Mouse (Mus musculus): ENCODE measurements around the gene Bok. TPM values are rescaled to one million over a fixed set of nuclear protein-coding genes. Genes with fewer than 3 reads are reported as not detected.

Bok gene
- polyA plus RNA-seq, 1 experiment from 2014 or later: 37.0 TPM

GRCm38 (mm10) chr1:93678386-93678785 lies 7.1 kb upstream of the Bok start:
- Histone ChIP-seq H3K27me3 (ENCODE audit: control insufficient read depth, insufficient read depth, low read length) (no peaks in the 10 kb centered on the region), H3K4me2 (ENCODE audit: low read length) (no peak overlapping the region), H3K9ac (ENCODE audit: low read length) (no peak overlapping the region), H3K4me3 (ENCODE audit: control insufficient read depth in 1 of 2, insufficient read depth in 1 of 2, low read depth in 1 of 2, low read length in 2 of 2) (no peak overlapping the region), H3K27ac (replicated peaks in 1 of 2; ENCODE audit: control insufficient read depth in 1 of 2, insufficient read depth in 1 of 2, low read depth in 2 of 2, low read length in 2 of 2) (no peak overlapping the region), H3K4me1 (ENCODE audit: control insufficient read depth in 2 of 2, insufficient read depth in 2 of 2, low read length in 2 of 2) (no peaks in the 10 kb centered on the region), H3K36me3 (ENCODE audit: control insufficient read depth, insufficient read depth, low read length) (no peaks in the 10 kb centered on the region), H3K9me3 (ENCODE audit: control insufficient read depth, low read length) (no peaks in the 10 kb centered on the region)
- WGBS: 48% methylated on average over 2 of the region's 2 CpGs
- ATAC-seq (ENCODE audit: insufficient number of reproducible peaks, insufficient read depth, low FRiP score, low read depth): peak; percentile 32

- Histone ChIP-seq H3K36me3 (ENCODE audit: control insufficient read depth, insufficient read depth, low read length) (no peaks in the 10 kb centered on the region), H3K4me2 (ENCODE audit: low read length) (no peak overlapping the region), H3K4me1 (ENCODE audit: control insufficient read depth in 2 of 2, insufficient read depth in 2 of 2, low read length in 2 of 2) (0 out of 4 replicates have a peak, but pooled peaks cover 0 to under 1% of the 10 kb centered on the region in 2 experiments), H3K27ac (replicated peaks in 1 of 2; ENCODE audit: control insufficient read depth in 1 of 2, insufficient read depth in 1 of 2, low read depth in 2 of 2, low read length in 2 of 2) (0 out of 4 replicates have a peak overlapping the region, but pooled peaks of 1 of the 2 experiments have one; percentile 2), H3K27me3 (ENCODE audit: control insufficient read depth, insufficient read depth, low read length) (no peaks in the 10 kb centered on the region), H3K4me3 (ENCODE audit: control insufficient read depth in 1 of 2, insufficient read depth in 1 of 2, low read depth in 1 of 2, low read length in 2 of 2) (no peak overlapping the region), H3K9ac (ENCODE audit: low read length) (no peak overlapping the region), H3K9me3 (ENCODE audit: control insufficient read depth, low read length) (no peaks in the 10 kb centered on the region)
- 43% methylated on average over 7 of the region's 7 CpGs for WGBS
- peak; percentile 63 for ATAC-seq (ENCODE audit: insufficient number of reproducible peaks, insufficient read depth, low FRiP score, low read depth)
Observed at GRCm38 (mm10) chr1:93679889-93680568, 5.4 kb upstream of the Bok start.

GRCm38 (mm10) chr1:93686245-93686960 lies 943 bp downstream of the Bok start:
- no peaks in the 10 kb centered on the region for H3K27me3 ChIP-seq (ENCODE audit: control insufficient read depth, insufficient read depth, low read length)
- H3K9ac ChIP-seq (ENCODE audit: low read length): peak overlapping the region; percentile 74
- H3K4me2 ChIP-seq (ENCODE audit: low read length): peak overlapping the region; percentile 83
- peak overlapping the region in 1 of 2 experiments; percentile 46; a peak in 2 of 4 replicates for H3K27ac ChIP-seq (replicated peaks in 1 of 2; ENCODE audit: control insufficient read depth in 1 of 2, insufficient read depth in 1 of 2, low read depth in 2 of 2, low read length in 2 of 2)
- H3K9me3 ChIP-seq (ENCODE audit: control insufficient read depth, low read length): no peaks in the 10 kb centered on the region
- H3K4me3 ChIP-seq (ENCODE audit: control insufficient read depth in 1 of 2, insufficient read depth in 1 of 2, low read depth in 1 of 2, low read length in 2 of 2): peak overlapping the region; percentile 71 to 74
- H3K36me3 ChIP-seq (ENCODE audit: control insufficient read depth, insufficient read depth, low read length): peaks cover 22% of the 10 kb centered on the region
- ATAC-seq (ENCODE audit: insufficient number of reproducible peaks, insufficient read depth, low FRiP score, low read depth): peak; percentile 74; the same call in 1 of the 2 replicates
- peaks cover 14 to 15% of the 10 kb centered on the region in 2 experiments; a peak in 3 of 4 replicates for H3K4me1 ChIP-seq (ENCODE audit: control insufficient read depth in 2 of 2, insufficient read depth in 2 of 2, low read length in 2 of 2)
- 5% methylated on average over 51 of the region's 51 CpGs for WGBS

GRCm38 (mm10) chr1:93686961-93687320 lies 1.5 kb downstream of the Bok start:
- Histone ChIP-seq H3K4me1 (ENCODE audit: control insufficient read depth in 2 of 2, insufficient read depth in 2 of 2, low read length in 2 of 2) (peaks cover 14 to 15% of the 10 kb centered on the region in 2 experiments; a peak in 3 of 4 replicates), H3K9me3 (ENCODE audit: control insufficient read depth, low read length) (no peaks in the 10 kb centered on the region), H3K4me2 (ENCODE audit: low read length) (peak overlapping the region; percentile 83), H3K4me3 (ENCODE audit: control insufficient read depth in 1 of 2, insufficient read depth in 1 of 2, low read depth in 1 of 2, low read length in 2 of 2) (peak overlapping the region; percentile 71 to 74), H3K9ac (ENCODE audit: low read length) (peak overlapping the region; percentile 74), H3K27me3 (ENCODE audit: control insufficient read depth, insufficient read depth, low read length) (no peaks in the 10 kb centered on the region), H3K27ac (replicated peaks in 1 of 2; ENCODE audit: control insufficient read depth in 1 of 2, insufficient read depth in 1 of 2, low read depth in 2 of 2, low read length in 2 of 2) (peak overlapping the region in 1 of 2 experiments; percentile 46; a peak in 1 of 4 replicates), H3K36me3 (ENCODE audit: control insufficient read depth, insufficient read depth, low read length) (peaks cover 28% of the 10 kb centered on the region)
- no peak for ATAC-seq (ENCODE audit: insufficient number of reproducible peaks, insufficient read depth, low FRiP score, low read depth)
- 65% methylated on average over 3 of the region's 3 CpGs for whole genome bisulfite sequencing

GRCm38 (mm10) chr1:93688154-93688553 lies 2.7 kb downstream of the Bok start:
- no peak overlapping the region for H3K9ac ChIP-seq (ENCODE audit: low read length)
- no peak overlapping the region for H3K4me2 ChIP-seq (ENCODE audit: low read length)
- WGBS: 63% methylated on average over 8 of the region's 8 CpGs
- no peaks in the 10 kb centered on the region for H3K9me3 ChIP-seq (ENCODE audit: control insufficient read depth, low read length)
- no peaks in the 10 kb centered on the region for H3K27me3 ChIP-seq (ENCODE audit: control insufficient read depth, insufficient read depth, low read length)
- ATAC-seq (ENCODE audit: insufficient number of reproducible peaks, insufficient read depth, low FRiP score, low read depth): peak; percentile 61
- H3K36me3 ChIP-seq (ENCODE audit: control insufficient read depth, insufficient read depth, low read length): peaks cover 29% of the 10 kb centered on the region
- no peak overlapping the region for H3K4me3 ChIP-seq (ENCODE audit: control insufficient read depth in 1 of 2, insufficient read depth in 1 of 2, low read depth in 1 of 2, low read length in 2 of 2)
- 0 out of 4 replicates have a peak overlapping the region, but pooled peaks of 1 of the 2 experiments have one; percentile 11 for H3K27ac ChIP-seq (replicated peaks in 1 of 2; ENCODE audit: control insufficient read depth in 1 of 2, insufficient read depth in 1 of 2, low read depth in 2 of 2, low read length in 2 of 2)
- H3K4me1 ChIP-seq (ENCODE audit: control insufficient read depth in 2 of 2, insufficient read depth in 2 of 2, low read length in 2 of 2): peaks cover 14 to 15% of the 10 kb centered on the region in 2 experiments; a peak in 3 of 4 replicates

GRCm38 (mm10) chr1:93689901-93690496 lies 4.5 kb downstream of the Bok start:
- H3K9me3 ChIP-seq (ENCODE audit: control insufficient read depth, low read length): no peaks in the 10 kb centered on the region
- H3K27me3 ChIP-seq (ENCODE audit: control insufficient read depth, insufficient read depth, low read length): no peaks in the 10 kb centered on the region
- no peak for ATAC-seq (ENCODE audit: insufficient number of reproducible peaks, insufficient read depth, low FRiP score, low read depth)
- peaks cover 32% of the 10 kb centered on the region for H3K36me3 ChIP-seq (ENCODE audit: control insufficient read depth, insufficient read depth, low read length)
- H3K4me1 ChIP-seq (ENCODE audit: control insufficient read depth in 2 of 2, insufficient read depth in 2 of 2, low read length in 2 of 2): peaks cover 14 to 22% of the 10 kb centered on the region in 2 experiments; a peak in 3 of 4 replicates
- no peak overlapping the region for H3K4me3 ChIP-seq (ENCODE audit: control insufficient read depth in 1 of 2, insufficient read depth in 1 of 2, low read depth in 1 of 2, low read length in 2 of 2)
- H3K4me2 ChIP-seq (ENCODE audit: low read length): no peak overlapping the region
- no peak overlapping the region for H3K9ac ChIP-seq (ENCODE audit: low read length)
- WGBS: 74% methylated on average over 7 of the region's 7 CpGs
- H3K27ac ChIP-seq (replicated peaks in 1 of 2; ENCODE audit: control insufficient read depth in 1 of 2, insufficient read depth in 1 of 2, low read depth in 2 of 2, low read length in 2 of 2): no peak overlapping the region

GRCm38 (mm10) chr1:93691106-93691505 lies 5.6 kb downstream of the Bok start:
- Histone ChIP-seq H3K36me3 (ENCODE audit: control insufficient read depth, insufficient read depth, low read length) (peaks cover 38% of the 10 kb centered on the region), H3K4me2 (ENCODE audit: low read length) (no peak overlapping the region), H3K27me3 (ENCODE audit: control insufficient read depth, insufficient read depth, low read length) (no peaks in the 10 kb centered on the region), H3K9me3 (ENCODE audit: control insufficient read depth, low read length) (no peaks in the 10 kb centered on the region), H3K9ac (ENCODE audit: low read length) (no peak overlapping the region), H3K4me3 (ENCODE audit: control insufficient read depth in 1 of 2, insufficient read depth in 1 of 2, low read depth in 1 of 2, low read length in 2 of 2) (no peak overlapping the region), H3K27ac (replicated peaks in 1 of 2; ENCODE audit: control insufficient read depth in 1 of 2, insufficient read depth in 1 of 2, low read depth in 2 of 2, low read length in 2 of 2) (no peak overlapping the region), H3K4me1 (ENCODE audit: control insufficient read depth in 2 of 2, insufficient read depth in 2 of 2, low read length in 2 of 2) (peaks cover 14 to 24% of the 10 kb centered on the region in 2 experiments; a peak in 3 of 4 replicates)
- 92% methylated on average over 8 of the region's 8 CpGs for WGBS
- no peak for ATAC-seq (ENCODE audit: insufficient number of reproducible peaks, insufficient read depth, low FRiP score, low read depth)
